Mouse (Mus musculus): ENCODE results near the gene Ginm1.

GRCm38 (mm10) chr10:7819156-7819555 lies 26.5 kb upstream of the Ginm1 start:
- no peak for TF ChIP-seq POLR2A (IDR thresholded peaks at IDR 0.05; ENCODE audit: borderline replicate concordance, extremely low read depth, insufficient read depth, insufficient read length, poor library complexity, severe bottlenecking)
- TF ChIP-seq CTCF (IDR thresholded peaks at IDR 0.05; ENCODE audit: borderline replicate concordance, extremely low read depth, insufficient read depth, insufficient read length): no peak
